Mouse (Mus musculus): ENCODE results near the gene Pilra. TPM values are rescaled to one million over a fixed set of nuclear protein-coding genes. Genes with fewer than 3 reads are reported as not detected.

The Pilra gene
- polyA plus RNA-seq, 2 experiments: 0.77 to 1.3 TPM

GRCm38 (mm10) chr5:137791553-137791952, 44.5 kb downstream of the Pilra start:
- Histone ChIP-seq H3K27ac (replicated peaks; ENCODE audit: low read depth, low read length) (no peak overlapping the region), H3K4me3 (replicated peaks; ENCODE audit: low read length) (no peak overlapping the region), H3K27me3 (ENCODE audit: control insufficient read depth, insufficient read depth, low read length) (no peaks in the 10 kb centered on the region), H3K4me1 (ENCODE audit: control insufficient read depth, insufficient read depth, low read length) (peaks cover 6% of the 10 kb centered on the region; the same call in 1 of the 2 replicates), H3K9ac (ENCODE audit: low read depth, low read length, severe bottlenecking) (no peak overlapping the region), H3K9me3 (ENCODE audit: control insufficient read depth, low read length) (no peaks in the 10 kb centered on the region), H3K36me3 (ENCODE audit: control insufficient read depth, insufficient read depth, low read length) (no peaks in the 10 kb centered on the region), H3K4me2 (replicated peaks; ENCODE audit: low read depth, low read length, severe bottlenecking) (no peak overlapping the region)
- TF ChIP-seq POLR2A (IDR thresholded peaks at IDR 0.05; ENCODE audit: borderline replicate concordance, extremely low read depth, insufficient read depth, insufficient read length): no peak
- no peak for ATAC-seq (ENCODE audit: low FRiP score, low read depth)
- no peak for DNase-seq (ENCODE audit: low spot score)

- no peak overlapping the region for H3K4me3 ChIP-seq (replicated peaks; ENCODE audit: low read length)
Observed at GRCm38 (mm10) chr5:137788946-137789531, 47.0 kb downstream of the Pilra start.

GRCm38 (mm10) chr5:137788171-137788570, 47.9 kb downstream of the Pilra start:
- Histone ChIP-seq H3K4me3 (replicated peaks; ENCODE audit: low read length) (peak overlapping the region; percentile 87), H3K27me3 (ENCODE audit: control insufficient read depth, insufficient read depth, low read length) (no peaks in the 10 kb centered on the region), H3K4me2 (replicated peaks; ENCODE audit: low read depth, low read length, severe bottlenecking) (peak overlapping the region; percentile 82), H3K36me3 (ENCODE audit: control insufficient read depth, insufficient read depth, low read length) (peaks cover 17% of the 10 kb centered on the region), H3K27ac (replicated peaks; ENCODE audit: low read depth, low read length) (no peak overlapping the region), H3K9ac (ENCODE audit: low read depth, low read length, severe bottlenecking) (no peak overlapping the region), H3K4me1 (ENCODE audit: control insufficient read depth, insufficient read depth, low read length) (peaks cover 27% of the 10 kb centered on the region), H3K9me3 (ENCODE audit: control insufficient read depth, low read length) (no peaks in the 10 kb centered on the region)
- DNase-seq (ENCODE audit: low spot score) (no peak), ATAC-seq (ENCODE audit: low FRiP score, low read depth) (no peak)
- TF ChIP-seq POLR2A (IDR thresholded peaks at IDR 0.05; ENCODE audit: borderline replicate concordance, extremely low read depth, insufficient read depth, insufficient read length): no peak
- WGBS: 69% methylated on average over 24 of the region's 24 CpGs

More at GRCm38 (mm10) chr5:137788946-137789531, 47.0 kb downstream of the Pilra start:
- H3K9ac ChIP-seq (ENCODE audit: low read depth, low read length, severe bottlenecking): no peak overlapping the region
- DNase-seq (ENCODE audit: low spot score): no peak
- H3K27ac ChIP-seq (replicated peaks; ENCODE audit: low read depth, low read length): no peak overlapping the region
- H3K27me3 ChIP-seq (ENCODE audit: control insufficient read depth, insufficient read depth, low read length): no peaks in the 10 kb centered on the region
- no peaks in the 10 kb centered on the region for H3K9me3 ChIP-seq (ENCODE audit: control insufficient read depth, low read length)
- 87% methylated on average over 2 of the region's 2 CpGs for WGBS
- TF ChIP-seq POLR2A (IDR thresholded peaks at IDR 0.05; ENCODE audit: borderline replicate concordance, extremely low read depth, insufficient read depth, insufficient read length): no peak
- no peak overlapping the region for H3K4me2 ChIP-seq (replicated peaks; ENCODE audit: low read depth, low read length, severe bottlenecking)
- peaks cover 8% of the 10 kb centered on the region; the same call in 1 of the 2 replicates for H3K36me3 ChIP-seq (ENCODE audit: control insufficient read depth, insufficient read depth, low read length)
- no peak for ATAC-seq (ENCODE audit: low FRiP score, low read depth)
- peaks cover 19% of the 10 kb centered on the region for H3K4me1 ChIP-seq (ENCODE audit: control insufficient read depth, insufficient read depth, low read length)

- under 1% methylated on average over 46 of the region's 48 CpGs for WGBS
- ATAC-seq (ENCODE audit: low FRiP score, low read depth) (peak; percentile 54), DNase-seq (ENCODE audit: low spot score) (peak; percentile 97)
- Histone ChIP-seq H3K36me3 (ENCODE audit: control insufficient read depth, insufficient read depth, low read length) (peaks cover 25% of the 10 kb centered on the region), H3K9ac (ENCODE audit: low read depth, low read length, severe bottlenecking) (peak within 1 kb of the TSS; percentile 83), H3K4me3 (replicated peaks; ENCODE audit: low read length) (peak within 1 kb of the TSS; percentile 87), H3K4me2 (replicated peaks; ENCODE audit: low read depth, low read length, severe bottlenecking) (peak within 1 kb of the TSS; percentile 83), H3K27ac (replicated peaks; ENCODE audit: low read depth, low read length) (peak within 1 kb of the TSS; percentile 98), H3K27me3 (ENCODE audit: control insufficient read depth, insufficient read depth, low read length) (no peaks in the 10 kb centered on the region), H3K4me1 (ENCODE audit: control insufficient read depth, insufficient read depth, low read length) (peaks cover 30% of the 10 kb centered on the region), H3K9me3 (ENCODE audit: control insufficient read depth, low read length) (no peaks in the 10 kb centered on the region)
- 0 out of 2 replicates have a peak, but pooled peaks have one; percentile 24 for TF ChIP-seq POLR2A (IDR thresholded peaks at IDR 0.05; ENCODE audit: borderline replicate concordance, extremely low read depth, insufficient read depth, insufficient read length)
Observed at GRCm38 (mm10) chr5:137787151-137787928, 48.7 kb downstream of the Pilra start, which contains the start of the genes Mepce and Zcwpw1. TSS of gene Mepce (minus strand) at chr5:137787655. TSS of gene Zcwpw1 (plus strand) at chr5:137787798.

- peaks cover 30% of the 10 kb centered on the region for H3K4me1 ChIP-seq (ENCODE audit: control insufficient read depth, insufficient read depth, low read length)
- peaks cover 36% of the 10 kb centered on the region for H3K36me3 ChIP-seq (ENCODE audit: control insufficient read depth, insufficient read depth, low read length)
- ATAC-seq (ENCODE audit: low FRiP score, low read depth) (peak; percentile 92), DNase-seq (ENCODE audit: low spot score) (peak; percentile 100)
- peak overlapping the region; percentile 83 for H3K9ac ChIP-seq (ENCODE audit: low read depth, low read length, severe bottlenecking)
- TF ChIP-seq POLR2A (IDR thresholded peaks at IDR 0.05; ENCODE audit: borderline replicate concordance, extremely low read depth, insufficient read depth, insufficient read length): peak; percentile 97; the same call in 1 of the 2 replicates
- under 1% methylated on average over 76 of the region's 79 CpGs for WGBS
- H3K4me2 ChIP-seq (replicated peaks; ENCODE audit: low read depth, low read length, severe bottlenecking): peak overlapping the region; percentile 83
- peak overlapping the region; percentile 98 for H3K27ac ChIP-seq (replicated peaks; ENCODE audit: low read depth, low read length)
- H3K4me3 ChIP-seq (replicated peaks; ENCODE audit: low read length): peak overlapping the region; percentile 87
- H3K27me3 ChIP-seq (ENCODE audit: control insufficient read depth, insufficient read depth, low read length): no peaks in the 10 kb centered on the region
- H3K9me3 ChIP-seq (ENCODE audit: control insufficient read depth, low read length): no peaks in the 10 kb centered on the region
Observed at GRCm38 (mm10) chr5:137786109-137786942, 49.8 kb downstream of the Pilra start.

All from limb, embryonic 14.5 days (tissue).